Mouse (Mus musculus) cortical plate, adult 2 months (tissue): ENCODE results near the gene Tm2d3.

ENCODE experiments used
- CTCF ChIP-seq: fragments of 200-500 bp; IDR thresholded peaks from 2 replicates; pipeline ENCODE4 v1.5.1; 2011; ENCODE audit warnings: mild to moderate bottlenecking, control low read depth, low read length; ENCODE audit not compliant: insufficient read depth; ENCODE audit errors: extremely low read depth
- POLR2A ChIP-seq: fragments of 200-500 bp; IDR thresholded peaks from 2 replicates; pipeline ENCODE4 v1.6.1; 2011; ENCODE audit warnings: mild to moderate bottlenecking, low read length, control low read depth; ENCODE audit not compliant: insufficient read depth; ENCODE audit errors: extremely low read depth

- TF ChIP-seq CTCF (no peak), POLR2A (no peak)
These were observed 6.6 kb upstream of the Tm2d3 start for GRCm38 (mm10) chr7:65684256-65684835.
